Mouse (Mus musculus) CH12.LX (cell line): Measurements from ENCODE around the gene Hist1h1t.

Source experiments
- CTCF ChIP-seq, 2 experiments: IDR thresholded peaks in 1 of 2; conservative IDR thresholded peaks in 1 of 2; 2 replicates each; pipeline ENCODE4 v1.5.1; 2011 to 2012; ENCODE audit warnings: low read depth in 2 of 2, low read length in 2 of 2, improper control_type of control experiment in 1 of 2, inconsistent platforms in 1 of 2, mild to moderate bottlenecking in 1 of 2, moderate library complexity in 1 of 2
- EP300 ChIP-seq: IDR thresholded peaks from 2 replicates; pipeline ENCODE4 v1.6.1; 2011; ENCODE audit warnings: low read length, improper control_type of control experiment
- HCFC1 ChIP-seq: IDR thresholded peaks from 2 replicates; pipeline ENCODE4 v1.6.1; 2012; ENCODE audit warnings: low read depth, mild to moderate bottlenecking, inconsistent platforms, low read length, improper control_type of control experiment
- JUND ChIP-seq: conservative IDR thresholded peaks from 2 replicates; pipeline ENCODE4 v1.6.1; 2011; ENCODE audit warnings: low read depth, low read length, improper control_type of control experiment
- KAT2A ChIP-seq: IDR thresholded peaks from 2 replicates; pipeline ENCODE4 v1.6.1; 2012; ENCODE audit warnings: low read length, improper control_type of control experiment, inconsistent platforms; ENCODE audit not compliant: insufficient replicate concordance
- PAX5 ChIP-seq: IDR thresholded peaks from 2 replicates; pipeline ENCODE4 v1.6.1; 2012; ENCODE audit warnings: low read length, inconsistent platforms, mixed read lengths
- POLR2A ChIP-seq: IDR thresholded peaks from 2 replicates; pipeline ENCODE4 v1.6.1; 2011; ENCODE audit warnings: low read depth, mild to moderate bottlenecking, improper control_type of control experiment, low read length
- POLR2AphosphoS2 ChIP-seq: IDR thresholded peaks from 2 replicates; pipeline ENCODE4 v1.6.1; 2011; ENCODE audit warnings: low read depth, low read length, improper control_type of control experiment
- RAD21 ChIP-seq: IDR thresholded peaks from 2 replicates; pipeline ENCODE4 v1.6.1; 2011; ENCODE audit warnings: low read depth, mild to moderate bottlenecking, low read length, improper control_type of control experiment, moderate library complexity
- RCOR1 ChIP-seq: conservative IDR thresholded peaks from 2 replicates; pipeline ENCODE4 v1.6.1; 2012; ENCODE audit warnings: low read depth, mild to moderate bottlenecking, inconsistent platforms, low read length, improper control_type of control experiment
- TBP ChIP-seq: conservative IDR thresholded peaks from 2 replicates; pipeline ENCODE4 v1.6.1; 2011; ENCODE audit warnings: low read depth, low read length, improper control_type of control experiment
- USF2 ChIP-seq: conservative IDR thresholded peaks from 2 replicates; pipeline ENCODE4 v1.6.1; 2011; ENCODE audit warnings: low read depth, low read length, improper control_type of control experiment
- ZKSCAN1 ChIP-seq: IDR thresholded peaks from 2 replicates; pipeline ENCODE4 v1.6.1; 2012; ENCODE audit warnings: low read depth, inconsistent platforms, low read length, improper control_type of control experiment, borderline replicate concordance

DNA sequence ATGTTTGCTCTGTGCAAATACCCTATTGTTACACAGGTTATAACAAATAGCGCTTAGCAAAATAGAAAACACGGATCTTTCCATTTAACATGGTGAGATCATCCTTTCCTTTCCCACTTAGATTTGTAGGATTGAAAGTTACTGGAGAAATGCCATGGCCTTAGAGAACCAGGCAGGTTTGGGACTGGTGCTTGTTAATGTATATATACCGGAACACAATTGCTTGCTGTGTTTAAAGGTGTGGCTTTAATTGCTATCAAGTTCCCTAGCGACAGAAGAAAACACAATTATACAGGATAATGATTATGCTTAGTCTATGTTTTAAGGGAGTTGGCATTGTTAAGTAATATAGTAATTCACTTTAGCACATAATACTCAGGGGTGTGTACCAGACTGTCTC, 8.4 kb upstream of the Hist1h1t start:
- TF ChIP-seq CTCF (conservative IDR thresholded peaks at IDR 0.05 in 1 of 2, IDR thresholded peaks at IDR 0.05 in 1 of 2; ENCODE audit: low read depth in 2 of 2, low read length in 2 of 2) (no peak), TBP (no peak), POLR2A (no peak), JUND (no peak), EP300 (no peak), RCOR1 (no peak), POLR2AphosphoS2 (no peak), KAT2A (no peak), HCFC1 (no peak), RAD21 (no peak), PAX5 (no peak), USF2 (no peak), ZKSCAN1 (no peak)
